Mouse (Mus musculus): ENCODE measurements at regions not wholly inside any gene's neighbourhood (a gene's known extent, or its start where the extent isn't known, plus 50 kb on each side); places are given as distances from the start of the nearest gene placed in this dataset.
A peak's percentile ranks its signal among the peaks of the same experiment; 100 is the strongest.

DNA sequence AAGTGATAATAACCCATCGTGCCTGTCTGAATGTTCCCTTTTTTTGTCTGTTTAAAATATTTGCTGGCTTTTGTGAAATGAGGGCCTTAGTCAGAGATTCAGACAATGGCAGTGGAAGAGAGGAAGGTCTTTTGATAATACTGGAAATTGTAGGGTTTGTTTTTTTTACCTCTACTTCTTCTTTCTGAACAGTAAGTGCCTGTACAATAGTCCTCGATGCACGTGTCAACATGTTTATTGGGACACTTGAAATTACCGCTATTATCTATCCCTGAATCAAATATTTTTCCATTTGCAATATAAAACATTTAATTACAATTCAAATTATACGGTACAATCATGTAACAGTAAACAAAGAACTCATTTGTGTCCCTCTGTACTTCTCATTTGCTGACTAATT, 733.5 kb downstream of the Fam19a2 start:
- Histone ChIP-seq H3K27ac (ENCODE audit: low read length) (no peak overlapping the region), H3K9ac (ENCODE audit: low read length) (no peak overlapping the region), H3K27me3 (ENCODE audit: control insufficient read depth, insufficient read depth, low read depth, low read length) (no peaks in the 10 kb centered on the region), H3K4me3 (ENCODE audit: low read length) (no peak overlapping the region), H3K4me2 (ENCODE audit: low read depth, low read length) (no peak overlapping the region), H3K4me1 (replicated peaks; ENCODE audit: control insufficient read depth, insufficient read depth, low read length) (no peaks in the 10 kb centered on the region), H3K36me3 (ENCODE audit: control insufficient read depth, insufficient read depth, low read length) (no peaks in the 10 kb centered on the region), H3K9me3 (ENCODE audit: control insufficient read depth, low read length) (no peaks in the 10 kb centered on the region)
- 85% methylated on average over 5 of the region's 5 CpGs for WGBS
- no peak for ATAC-seq (ENCODE audit: low read depth)

- Histone ChIP-seq H3K4me2 (ENCODE audit: low read depth, low read length) (no peak overlapping the region), H3K4me1 (replicated peaks; ENCODE audit: control insufficient read depth, insufficient read depth, low read length) (no peaks in the 10 kb centered on the region), H3K9ac (ENCODE audit: low read length) (no peak overlapping the region), H3K36me3 (ENCODE audit: control insufficient read depth, insufficient read depth, low read length) (no peaks in the 10 kb centered on the region), H3K27me3 (ENCODE audit: control insufficient read depth, insufficient read depth, low read depth, low read length) (no peaks in the 10 kb centered on the region), H3K27ac (ENCODE audit: low read length) (no peak overlapping the region), H3K9me3 (ENCODE audit: control insufficient read depth, low read length) (no peaks in the 10 kb centered on the region), H3K4me3 (ENCODE audit: low read length) (no peak overlapping the region)
- WGBS, result 35% methylated on average over 1 of the region's 1 CpGs
- no peak for ATAC-seq (ENCODE audit: low read depth)
Measured at GRCm38 (mm10) chr10:123998959-123999358, 735.2 kb downstream of the Fam19a2 start.

GRCm38 (mm10) chr10:124045031-124045430, 781.2 kb downstream of the Fam19a2 start:
- no peak overlapping the region for H3K9ac ChIP-seq (ENCODE audit: low read length)
- 81% methylated on average over 4 of the region's 4 CpGs for WGBS
- no peak for ATAC-seq (ENCODE audit: low read depth)
- H3K4me3 ChIP-seq (ENCODE audit: low read length), result no peak overlapping the region
- no peaks in the 10 kb centered on the region for H3K27me3 ChIP-seq (ENCODE audit: control insufficient read depth, insufficient read depth, low read depth, low read length)
- no peak overlapping the region for H3K27ac ChIP-seq (ENCODE audit: low read length)
- no peaks in the 10 kb centered on the region for H3K9me3 ChIP-seq (ENCODE audit: control insufficient read depth, low read length)
- no peaks in the 10 kb centered on the region for H3K4me1 ChIP-seq (replicated peaks; ENCODE audit: control insufficient read depth, insufficient read depth, low read length)
- no peaks in the 10 kb centered on the region for H3K36me3 ChIP-seq (ENCODE audit: control insufficient read depth, insufficient read depth, low read length)
- no peak overlapping the region for H3K4me2 ChIP-seq (ENCODE audit: low read depth, low read length)

DNA sequence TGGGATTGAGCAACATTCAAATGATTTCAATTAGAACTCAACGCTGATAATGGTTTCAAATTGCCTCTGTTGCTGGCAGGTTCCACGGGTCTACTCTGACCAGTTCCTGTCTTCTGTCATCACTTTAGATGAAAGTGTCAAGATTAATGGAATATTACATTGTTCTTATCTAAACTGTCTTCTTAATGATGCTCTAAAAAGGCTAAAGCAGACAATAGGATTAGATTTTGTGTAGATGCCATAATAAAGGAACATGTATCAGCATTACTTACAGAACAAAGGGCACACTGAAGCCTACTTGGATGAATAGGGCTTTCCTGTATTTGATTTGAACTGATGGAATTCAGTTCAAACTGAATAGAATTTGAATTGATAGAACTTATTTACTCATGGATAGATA, 782.0 kb downstream of the Fam19a2 start:
- no peak overlapping the region for H3K4me2 ChIP-seq (ENCODE audit: low read depth, low read length)
- no peaks in the 10 kb centered on the region for H3K27me3 ChIP-seq (ENCODE audit: control insufficient read depth, insufficient read depth, low read depth, low read length)
- H3K4me1 ChIP-seq (replicated peaks; ENCODE audit: control insufficient read depth, insufficient read depth, low read length), result no peaks in the 10 kb centered on the region
- WGBS, result 60% methylated on average over 2 of the region's 2 CpGs
- H3K9ac ChIP-seq (ENCODE audit: low read length), result no peak overlapping the region
- H3K9me3 ChIP-seq (ENCODE audit: control insufficient read depth, low read length), result no peaks in the 10 kb centered on the region
- no peak for ATAC-seq (ENCODE audit: low read depth)
- H3K27ac ChIP-seq (ENCODE audit: low read length), result no peak overlapping the region
- H3K4me3 ChIP-seq (ENCODE audit: low read length), result no peak overlapping the region
- H3K36me3 ChIP-seq (ENCODE audit: control insufficient read depth, insufficient read depth, low read length), result no peaks in the 10 kb centered on the region

DNA sequence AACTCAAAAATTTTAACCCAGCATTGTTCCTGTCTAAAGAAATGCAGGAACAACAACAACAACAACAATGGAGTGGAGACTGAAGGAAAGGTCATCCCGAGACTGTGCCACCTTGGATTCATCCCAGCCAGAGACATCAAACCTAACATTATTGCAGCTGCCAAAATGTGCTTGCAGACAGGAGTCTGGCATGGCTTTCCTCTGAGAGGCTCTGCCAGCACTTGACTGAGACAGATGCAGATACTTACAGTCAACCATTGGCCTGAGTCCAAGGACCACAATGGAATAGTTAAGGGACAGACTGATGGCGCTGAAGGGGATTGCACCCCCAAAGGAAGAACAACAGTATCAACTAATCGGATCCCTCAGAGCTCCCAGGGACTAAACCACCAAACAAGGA, 819.0 kb downstream of the Fam19a2 start:
- Histone ChIP-seq H3K4me1 (replicated peaks; ENCODE audit: control insufficient read depth, insufficient read depth, low read length) (no peaks in the 10 kb centered on the region), H3K9ac (ENCODE audit: low read length) (no peak overlapping the region), H3K9me3 (ENCODE audit: control insufficient read depth, low read length) (no peaks in the 10 kb centered on the region), H3K4me2 (ENCODE audit: low read depth, low read length) (no peak overlapping the region), H3K36me3 (ENCODE audit: control insufficient read depth, insufficient read depth, low read length) (no peaks in the 10 kb centered on the region), H3K27ac (ENCODE audit: low read length) (no peak overlapping the region), H3K27me3 (ENCODE audit: control insufficient read depth, insufficient read depth, low read depth, low read length) (no peaks in the 10 kb centered on the region), H3K4me3 (ENCODE audit: low read length) (no peak overlapping the region)
- ATAC-seq (ENCODE audit: low read depth), result 0 out of 2 replicates have a peak, but pooled peaks have one; percentile 12
- WGBS, result 43% methylated on average over 3 of the region's 3 CpGs

DNA sequence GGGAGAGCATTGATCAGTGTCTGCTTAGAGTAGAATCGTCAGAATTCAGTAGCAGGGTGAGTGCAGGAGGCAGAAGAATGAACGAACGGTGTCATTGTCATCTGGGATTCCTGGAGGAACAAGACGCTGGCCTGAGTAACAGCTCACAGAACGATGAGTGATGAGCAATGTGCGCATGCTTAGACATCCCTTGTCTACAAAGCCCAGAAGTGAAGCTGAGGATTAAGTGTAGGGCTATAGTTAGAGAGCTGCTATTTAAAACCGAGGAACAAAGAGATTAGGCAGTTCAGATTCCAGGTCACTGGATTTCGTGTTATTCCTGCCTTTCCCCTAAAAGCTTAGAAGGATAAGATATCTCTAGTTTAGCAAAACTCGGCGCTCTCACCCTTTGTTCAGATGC, 826.8 kb downstream of the Fam19a2 start:
- H3K4me2 ChIP-seq (ENCODE audit: low read depth, low read length), result no peak overlapping the region
- H3K4me1 ChIP-seq (replicated peaks; ENCODE audit: control insufficient read depth, insufficient read depth, low read length), result no peaks in the 10 kb centered on the region
- no peaks in the 10 kb centered on the region for H3K27me3 ChIP-seq (ENCODE audit: control insufficient read depth, insufficient read depth, low read depth, low read length)
- 69% methylated on average over 10 of the region's 10 CpGs for WGBS
- H3K9ac ChIP-seq (ENCODE audit: low read length), result no peak overlapping the region
- no peak overlapping the region for H3K27ac ChIP-seq (ENCODE audit: low read length)
- ATAC-seq (ENCODE audit: low read depth), result no peak
- no peaks in the 10 kb centered on the region for H3K36me3 ChIP-seq (ENCODE audit: control insufficient read depth, insufficient read depth, low read length)
- no peak overlapping the region for H3K4me3 ChIP-seq (ENCODE audit: low read length)
- H3K9me3 ChIP-seq (ENCODE audit: control insufficient read depth, low read length), result no peaks in the 10 kb centered on the region

DNA sequence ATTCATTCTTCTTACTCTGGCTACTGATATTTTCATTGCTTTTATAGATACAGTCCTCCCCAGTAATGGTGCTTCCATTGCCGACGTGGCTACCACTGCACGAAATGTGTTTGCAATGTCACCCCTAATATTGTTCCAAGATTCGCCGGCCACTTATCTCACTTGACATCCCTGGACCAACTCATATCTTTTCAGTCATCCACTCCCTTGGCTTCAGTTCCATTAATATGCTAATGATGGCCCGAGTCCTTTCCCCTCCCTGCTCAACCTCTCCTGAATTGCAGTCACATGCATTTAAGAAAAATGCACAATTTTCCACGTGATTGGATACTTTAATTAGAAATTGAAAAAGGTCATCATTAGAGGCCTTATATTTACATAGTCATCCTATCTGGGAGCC, 827.6 kb downstream of the Fam19a2 start:
- H3K9me3 ChIP-seq (ENCODE audit: control insufficient read depth, low read length), result no peaks in the 10 kb centered on the region
- WGBS, result 92% methylated on average over 7 of the region's 7 CpGs
- no peaks in the 10 kb centered on the region for H3K36me3 ChIP-seq (ENCODE audit: control insufficient read depth, insufficient read depth, low read length)
- no peak overlapping the region for H3K4me3 ChIP-seq (ENCODE audit: low read length)
- H3K27me3 ChIP-seq (ENCODE audit: control insufficient read depth, insufficient read depth, low read depth, low read length), result no peaks in the 10 kb centered on the region
- no peak overlapping the region for H3K4me2 ChIP-seq (ENCODE audit: low read depth, low read length)
- ATAC-seq (ENCODE audit: low read depth), result no peak
- no peak overlapping the region for H3K9ac ChIP-seq (ENCODE audit: low read length)
- no peak overlapping the region for H3K27ac ChIP-seq (ENCODE audit: low read length)
- no peaks in the 10 kb centered on the region for H3K4me1 ChIP-seq (replicated peaks; ENCODE audit: control insufficient read depth, insufficient read depth, low read length)

DNA sequence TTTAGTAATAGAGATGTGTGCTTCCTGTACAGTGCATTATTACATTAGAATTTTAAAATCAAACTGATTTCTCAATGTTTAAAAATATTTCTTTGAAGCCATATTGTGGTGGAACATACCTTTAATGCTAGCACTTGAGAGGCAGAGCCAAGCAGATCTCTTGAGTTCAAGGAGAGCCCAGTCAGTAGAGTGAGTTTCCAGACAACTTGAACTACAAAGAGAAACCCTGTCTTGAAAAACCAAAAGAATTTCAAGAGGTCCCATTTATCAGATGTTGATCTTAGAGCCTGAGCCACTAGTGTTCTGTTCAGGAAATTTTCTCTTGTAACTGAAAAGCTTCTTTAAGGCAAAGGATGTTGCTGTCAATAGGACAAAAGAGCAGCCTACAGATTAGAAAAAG, 855.8 kb downstream of the Fam19a2 start:
- Histone ChIP-seq H3K27ac (ENCODE audit: low read length) (no peak overlapping the region; the same call in 1 of the 2 replicates), H3K36me3 (ENCODE audit: control insufficient read depth, insufficient read depth, low read length) (no peaks in the 10 kb centered on the region), H3K9me3 (ENCODE audit: control insufficient read depth, low read length) (no peaks in the 10 kb centered on the region), H3K4me3 (ENCODE audit: low read length) (no peak overlapping the region), H3K4me1 (replicated peaks; ENCODE audit: control insufficient read depth, insufficient read depth, low read length) (no peaks in the 10 kb centered on the region), H3K9ac (ENCODE audit: low read length) (no peak overlapping the region), H3K4me2 (ENCODE audit: low read depth, low read length) (no peak overlapping the region), H3K27me3 (ENCODE audit: control insufficient read depth, insufficient read depth, low read depth, low read length) (no peaks in the 10 kb centered on the region)
- peak; percentile 94 for ATAC-seq (ENCODE audit: low read depth)

- ATAC-seq (ENCODE audit: low read depth), result no peak
- Histone ChIP-seq H3K4me2 (ENCODE audit: low read depth, low read length) (no peak overlapping the region), H3K27me3 (ENCODE audit: control insufficient read depth, insufficient read depth, low read depth, low read length) (no peaks in the 10 kb centered on the region), H3K36me3 (ENCODE audit: control insufficient read depth, insufficient read depth, low read length) (no peaks in the 10 kb centered on the region), H3K9me3 (ENCODE audit: control insufficient read depth, low read length) (no peaks in the 10 kb centered on the region), H3K4me1 (replicated peaks; ENCODE audit: control insufficient read depth, insufficient read depth, low read length) (no peaks in the 10 kb centered on the region), H3K4me3 (ENCODE audit: low read length) (no peak overlapping the region), H3K27ac (ENCODE audit: low read length) (no peak overlapping the region), H3K9ac (ENCODE audit: low read length) (no peak overlapping the region)
- WGBS, result 62% methylated on average over 2 of the region's 2 CpGs
Measured at GRCm38 (mm10) chr10:124138456-124138855, 874.7 kb downstream of the Fam19a2 start.

DNA sequence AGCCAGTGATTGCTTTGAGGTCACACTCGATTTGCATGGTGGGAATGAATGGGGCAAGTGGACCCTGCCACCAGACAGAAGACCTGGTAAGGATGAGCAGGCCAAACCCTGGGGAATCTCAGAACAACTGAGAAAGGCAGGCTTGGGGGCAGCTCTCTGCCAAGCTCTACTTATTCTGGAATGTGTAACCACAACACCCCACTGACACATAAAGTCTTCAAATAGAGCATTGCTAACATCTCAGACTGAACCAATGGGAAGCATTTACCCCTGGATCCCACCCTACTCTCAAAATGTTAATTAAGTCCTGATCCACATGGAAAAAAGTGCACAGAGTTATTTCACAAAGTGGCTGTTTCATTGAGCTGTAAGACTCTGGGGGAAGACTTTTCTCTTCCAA, 878.5 kb downstream of the Fam19a2 start:
- no peaks in the 10 kb centered on the region for H3K36me3 ChIP-seq (ENCODE audit: control insufficient read depth, insufficient read depth, low read length)
- WGBS, result 57% methylated on average over 1 of the region's 1 CpGs
- ATAC-seq (ENCODE audit: low read depth), result no peak
- no peaks in the 10 kb centered on the region for H3K9me3 ChIP-seq (ENCODE audit: control insufficient read depth, low read length)
- H3K4me1 ChIP-seq (replicated peaks; ENCODE audit: control insufficient read depth, insufficient read depth, low read length), result peaks cover 5% of the 10 kb centered on the region; the same call in 1 of the 2 replicates
- no peak overlapping the region for H3K27ac ChIP-seq (ENCODE audit: low read length)
- no peak overlapping the region for H3K4me3 ChIP-seq (ENCODE audit: low read length)
- H3K9ac ChIP-seq (ENCODE audit: low read length), result no peak overlapping the region
- no peaks in the 10 kb centered on the region for H3K27me3 ChIP-seq (ENCODE audit: control insufficient read depth, insufficient read depth, low read depth, low read length)
- H3K4me2 ChIP-seq (ENCODE audit: low read depth, low read length), result no peak overlapping the region
